Mouse (Mus musculus): ENCODE data around the gene Sccpdh. TPM values are rescaled to one million over a fixed set of nuclear protein-coding genes. Genes with fewer than 3 reads are reported as not detected.

Sccpdh gene
- polyA plus RNA-seq, 1 experiment = 14.2 TPM

DNA sequence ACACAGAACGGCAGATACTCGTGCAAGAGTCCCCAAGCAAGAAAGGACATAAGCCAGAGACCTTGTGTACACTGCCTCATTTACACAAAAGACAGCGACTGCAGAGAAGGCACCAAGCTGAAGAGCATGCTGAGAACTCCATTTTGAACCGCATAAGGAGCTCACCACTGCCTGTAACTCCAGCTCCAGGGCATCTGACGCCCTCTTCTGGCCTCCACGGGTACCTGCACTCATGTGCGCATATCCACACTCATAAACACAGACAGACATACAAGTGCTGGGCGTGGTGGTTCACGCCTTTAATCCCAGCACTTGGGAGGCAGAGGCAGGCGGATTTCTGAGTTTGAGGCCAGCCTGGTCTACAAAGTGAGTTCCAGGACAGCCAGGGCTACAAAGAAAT, 60.7 kb downstream of the Sccpdh start:
- no peak overlapping the region for H3K27ac ChIP-seq (ENCODE audit: insufficient read depth, low read depth, low read length)
- 89% methylated on average over 10 of the region's 10 CpGs for WGBS

DNA sequence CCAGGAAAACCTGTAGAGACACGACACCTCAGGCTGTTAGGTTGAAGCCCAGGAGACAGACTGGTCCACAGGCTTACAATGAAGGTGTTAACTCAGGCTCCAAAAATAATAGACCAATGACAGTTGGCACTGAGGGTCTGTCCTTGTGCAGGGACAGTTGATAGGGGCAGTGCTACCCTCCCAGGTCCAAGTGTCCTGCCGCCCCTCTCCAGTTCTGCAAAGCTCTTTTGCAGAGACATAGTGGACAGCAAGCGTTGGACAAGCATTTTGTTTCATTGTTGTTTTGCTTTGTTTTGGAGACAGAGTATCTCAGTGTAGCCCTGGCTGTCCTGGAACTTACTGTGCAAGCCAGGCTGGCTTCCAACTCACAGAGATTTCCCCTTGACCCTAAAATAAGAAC, 63.4 kb downstream of the Sccpdh start:
- H3K36me3 ChIP-seq (ENCODE audit: control insufficient read depth, insufficient read depth, low read length) = no peaks in the 10 kb centered on the region
- H3K27me3 ChIP-seq (replicated peaks; ENCODE audit: control insufficient read depth, insufficient read depth, low read length) = no peaks in the 10 kb centered on the region
- DNase-seq = no peak
- H3K4me3 ChIP-seq (ENCODE audit: insufficient read depth, low read depth, low read length) = no peak overlapping the region
- WGBS = 80% methylated on average over 3 of the region's 3 CpGs
- TF ChIP-seq POLR2A (IDR thresholded peaks at IDR 0.05; ENCODE audit: low read depth, low read length) (no peak), CTCF (conservative IDR thresholded peaks at IDR 0.05; ENCODE audit: insufficient read depth, insufficient read length, low read depth, low read length) (no peak)
- no peaks in the 10 kb centered on the region for H3K4me1 ChIP-seq (ENCODE audit: control insufficient read depth, insufficient read depth, low read length)
- no peak overlapping the region for H3K27ac ChIP-seq (ENCODE audit: insufficient read depth, low read depth, low read length)

More for the DNA sequence above, 60.7 kb downstream of the Sccpdh start:
- H3K4me1 ChIP-seq (ENCODE audit: control insufficient read depth, insufficient read depth, low read length) = no peaks in the 10 kb centered on the region
- H3K4me3 ChIP-seq (ENCODE audit: insufficient read depth, low read depth, low read length) = no peak overlapping the region
- H3K27me3 ChIP-seq (replicated peaks; ENCODE audit: control insufficient read depth, insufficient read depth, low read length) = no peaks in the 10 kb centered on the region
- no peak for DNase-seq
- no peak for TF ChIP-seq POLR2A (IDR thresholded peaks at IDR 0.05; ENCODE audit: low read depth, low read length)
- TF ChIP-seq CTCF (conservative IDR thresholded peaks at IDR 0.05; ENCODE audit: insufficient read depth, insufficient read length, low read depth, low read length) = no peak
- H3K36me3 ChIP-seq (ENCODE audit: control insufficient read depth, insufficient read depth, low read length) = no peaks in the 10 kb centered on the region

GRCm38 (mm10) chr1:179734500-179735474, 66.8 kb downstream of the Sccpdh start:
- TF ChIP-seq CTCF (conservative IDR thresholded peaks at IDR 0.05; ENCODE audit: insufficient read depth, insufficient read length, low read depth, low read length) = peak; percentile 67
- TF ChIP-seq POLR2A (IDR thresholded peaks at IDR 0.05; ENCODE audit: low read depth, low read length) = no peak
- Histone ChIP-seq H3K4me1 (ENCODE audit: control insufficient read depth, insufficient read depth, low read length) (no peaks in the 10 kb centered on the region), H3K36me3 (ENCODE audit: control insufficient read depth, insufficient read depth, low read length) (no peaks in the 10 kb centered on the region), H3K27me3 (replicated peaks; ENCODE audit: control insufficient read depth, insufficient read depth, low read length) (no peaks in the 10 kb centered on the region), H3K27ac (ENCODE audit: insufficient read depth, low read depth, low read length) (no peak overlapping the region), H3K4me3 (ENCODE audit: insufficient read depth, low read depth, low read length) (no peak overlapping the region)
- DNase-seq = peak; percentile 62
- WGBS = 36% methylated on average over 15 of the region's 15 CpGs

- Histone ChIP-seq H3K4me1 (ENCODE audit: control insufficient read depth, insufficient read depth, low read length) (no peaks in the 10 kb centered on the region), H3K36me3 (ENCODE audit: control insufficient read depth, insufficient read depth, low read length) (no peaks in the 10 kb centered on the region), H3K27ac (ENCODE audit: insufficient read depth, low read depth, low read length) (no peak overlapping the region), H3K4me3 (ENCODE audit: insufficient read depth, low read depth, low read length) (no peak overlapping the region), H3K27me3 (replicated peaks; ENCODE audit: control insufficient read depth, insufficient read depth, low read length) (no peaks in the 10 kb centered on the region)
- DNase-seq = no peak
- TF ChIP-seq CTCF (conservative IDR thresholded peaks at IDR 0.05; ENCODE audit: insufficient read depth, insufficient read length, low read depth, low read length) (no peak), POLR2A (IDR thresholded peaks at IDR 0.05; ENCODE audit: low read depth, low read length) (no peak)
- 84% methylated on average over 3 of the region's 3 CpGs for WGBS
These were observed 68.5 kb downstream of the Sccpdh start for GRCm38 (mm10) chr1:179736483-179736882.

Other genes starting within 250 kb of the Sccpdh start
- 4.0 and 5.2 TPM in 2 replicates for gene Smyd3, start 150.2 kb upstream of the Sccpdh start, polyA plus RNA-seq (2012; rRNA removed)
- gene Tfb2m, start 121.9 kb upstream of the Sccpdh start, polyA plus RNA-seq (2012; rRNA removed) = 14.9 and 18.8 TPM in 2 replicates
- gene Cnst, start 121.8 kb upstream of the Sccpdh start, polyA plus RNA-seq (2012; rRNA removed) = 11.1 and 11.6 TPM in 2 replicates
- gene Kif28, start 77.1 kb downstream of the Sccpdh start, polyA plus RNA-seq (2012; rRNA removed) = not detected in 2 replicates
- not detected in 2 replicates for gene Gm10518, start 135.2 kb downstream of the Sccpdh start, polyA plus RNA-seq (2012; rRNA removed)
- 6.3 and 6.4 TPM in 2 replicates for gene Ahctf1, start 135.5 kb downstream of the Sccpdh start, polyA plus RNA-seq (2012; rRNA removed)